9 mouse cellular contexts compared by ENCODE assay signal in genomic region chr9:121928498-121928897, GRCm38 (mm10). TPM values are rescaled to one million over a fixed set of nuclear protein-coding genes. Genes with fewer than 3 reads are reported as not detected.
A peak's percentile ranks its signal among the peaks of the same experiment; 100 is the strongest.
DNase-seq lines count a peak whose midpoint lies in the region; ATAC-seq and TF ChIP-seq lines count a peak whose summit lies in the region.
"Had no signal": no experiment of that assay in that cellular context is flagged by ENCODE, and none has a peak within 500 bp of the region (broad histone marks: within the 10 kb centered on the region; RNA-seq: fewer than 3 reads in every experiment).

No protein-coding gene starts in this region.

- H3K27ac ChIP-seq in midbrain, postnatal 0 days (ENCODE audit: low read depth, low read length), result no peak overlapping the region
- H3K27ac ChIP-seq in stomach, postnatal 0 days (replicated peaks), result no peak overlapping the region
- H3K27ac ChIP-seq: limb, embryonic 12.5 days had no signal

- peak; percentile 56 to 73 for DNase-seq in heart, adult 18-20 months
- no peak for DNase-seq in heart, postnatal 25 days (ENCODE audit: low spot score)
- DNase-seq in adrenal gland, postnatal 25 days, result peak; percentile 51
- DNase-seq in layer of hippocampus, adult 9-11 months, result peak; percentile 51
- peak; percentile 28 for DNase-seq in midbrain, postnatal 0 days (ENCODE audit: low spot score)
- peak; percentile 57 for DNase-seq in stomach, postnatal 0 days (ENCODE audit: low spot score)

- no peak for TF ChIP-seq EP300 in stomach, postnatal 0 days (optimal IDR thresholded peaks at IDR 0.05)

- TF ChIP-seq CTCF in C2C12 (IDR thresholded peaks at IDR 0.05; ENCODE audit: control insufficient read depth, insufficient read depth, insufficient read length), result peak; percentile 30
- peak; percentile 91 for TF ChIP-seq CTCF in midbrain, postnatal 0 days (IDR thresholded peaks at IDR 0.05)
- peak; percentile 86 for TF ChIP-seq CTCF in stomach, postnatal 0 days (IDR thresholded peaks at IDR 0.05; ENCODE audit: low read depth)

- WGBS in midbrain, postnatal 0 days, result 19% methylated on average over 2 of the region's 2 CpGs
- 26% methylated on average over 2 of the region's 2 CpGs for WGBS in stomach, postnatal 0 days

- no peak overlapping the region for H3K4me3 ChIP-seq in C2C12 (ENCODE audit: insufficient read depth, poor library complexity, severe bottlenecking)
- no peak overlapping the region for H3K4me3 ChIP-seq in midbrain, postnatal 0 days (ENCODE audit: low read depth, low read length)
- no peak overlapping the region for H3K4me3 ChIP-seq in stomach, postnatal 0 days (ENCODE audit: low read depth, low read length)
- H3K4me3 ChIP-seq: limb, embryonic 12.5 days had no signal

- H3K9ac ChIP-seq in midbrain, postnatal 0 days (replicated peaks; ENCODE audit: low read length, poor library complexity, severe bottlenecking), result no peak overlapping the region
- H3K9ac ChIP-seq in stomach, postnatal 0 days (ENCODE audit: low read length), result no peak overlapping the region
- H3K9ac ChIP-seq: limb, embryonic 12.5 days had no signal

- no peaks in the 10 kb centered on the region for H3K9me3 ChIP-seq in midbrain, postnatal 0 days (ENCODE audit: low read length)
- no peaks in the 10 kb centered on the region for H3K9me3 ChIP-seq in stomach, postnatal 0 days (ENCODE audit: control insufficient read depth, low read length)
- H3K9me3 ChIP-seq: limb, embryonic 12.5 days had no signal

- H3K79me2 ChIP-seq in C2C12 (ENCODE audit: control insufficient read depth, insufficient read depth), result no peaks in the 10 kb centered on the region

- H3K36me3 ChIP-seq in C2C12 (ENCODE audit: control insufficient read depth, insufficient read depth), result no peaks in the 10 kb centered on the region
- H3K36me3 ChIP-seq in midbrain, postnatal 0 days (ENCODE audit: insufficient read depth, low read length), result no peaks in the 10 kb centered on the region
- no peaks in the 10 kb centered on the region for H3K36me3 ChIP-seq in stomach, postnatal 0 days (ENCODE audit: control insufficient read depth, insufficient read depth, low read length)
- H3K36me3 ChIP-seq: limb, embryonic 12.5 days had no signal

- ATAC-seq in erythroblast, adult 5-6 weeks (replicated peaks; ENCODE audit: low FRiP score, poor library complexity, severe bottlenecking), result peak; percentile 84
- no peak for ATAC-seq in midbrain, postnatal 0 days (ENCODE audit: low FRiP score)
- ATAC-seq in stomach, postnatal 0 days (ENCODE audit: low FRiP score, low TSS enrichment), result peak; percentile 35; the same call in 1 of the 2 replicates

- intact Hi-C loops in heart, postnatal 25 days (cut with DNase I), result no loop called here

- no peaks in the 10 kb centered on the region for H3K79me3 ChIP-seq in C2C12 (ENCODE audit: low read depth)

- H3ac ChIP-seq in C2C12 (ENCODE audit: control insufficient read depth, insufficient read length, low read depth), result no peak overlapping the region

- no peaks in the 10 kb centered on the region for H3K4me1 ChIP-seq in midbrain, postnatal 0 days (ENCODE audit: insufficient read depth, low read length)
- no peaks in the 10 kb centered on the region for H3K4me1 ChIP-seq in stomach, postnatal 0 days (replicated peaks; ENCODE audit: control insufficient read depth, insufficient read depth)

- peaks cover 44% of the 10 kb centered on the region for H3K27me3 ChIP-seq in C2C12 (ENCODE audit: control insufficient read depth, insufficient read depth, insufficient read length)
- no peaks in the 10 kb centered on the region; the same call in 1 of the 2 replicates for H3K27me3 ChIP-seq in midbrain, postnatal 0 days (ENCODE audit: insufficient read depth, low read length)
- H3K27me3 ChIP-seq in stomach, postnatal 0 days (ENCODE audit: control insufficient read depth, insufficient read depth, low read length), result no peaks in the 10 kb centered on the region

- H3K4me2 ChIP-seq in midbrain, postnatal 0 days (ENCODE audit: low read depth, low read length, poor library complexity, severe bottlenecking), result no peak overlapping the region
- H3K4me2 ChIP-seq in stomach, postnatal 0 days (replicated peaks; ENCODE audit: low read depth), result no peak overlapping the region
- H3K4me2 ChIP-seq: limb, embryonic 12.5 days had no signal

TF ChIP-seq in C2C12, 6 proteins besides CTCF, POLR2A, EP300 and RAD21:
- no peak for TF ChIP-seq CEBPB (IDR thresholded peaks at IDR 0.05; ENCODE audit: low read depth)
- no peak for TF ChIP-seq MYOG (IDR thresholded peaks at IDR 0.05; ENCODE audit: control insufficient read depth, extremely low read depth, insufficient read length)
- TF ChIP-seq USF1 (IDR thresholded peaks at IDR 0.05; ENCODE audit: low read depth), result no peak
- no peak for TF ChIP-seq MYOD1 (IDR thresholded peaks at IDR 0.05; ENCODE audit: control insufficient read depth, insufficient read length, low read depth)
- no peak for TF ChIP-seq FOSL1 (IDR thresholded peaks at IDR 0.05; ENCODE audit: insufficient read depth, low read length, poor library complexity, severe bottlenecking)
- no peak for TF ChIP-seq MAX (IDR thresholded peaks at IDR 0.05)
TF ChIP-seq in C2C12: peak in this region for 0.

RNA-seq across cellular contexts. Expression of gene Cyp8b1, which starts 12.4 kb away (rescaled TPM):
- total RNA-seq in heart, adult 18-20 months (2021), result not detected
- not detected for total RNA-seq in heart, postnatal 25 days (2021)
- polyA plus RNA-seq in C2C12 (2012; fragmentation: generic; extraction: Trizol), result not detected
- total RNA-seq in adrenal gland, postnatal 25 days (2021), result 0.36 and 2.7 TPM in 2 replicates
- not detected in 2 replicates for total RNA-seq in erythroblast, adult 5-6 weeks (2015; ENCODE audit: low replicate concordance)
- not detected in 2 replicates for total RNA-seq in erythroblast, adult 5-6 weeks (2017; ENCODE audit: low replicate concordance)
- not detected in 2 replicates for total RNA-seq in midbrain, postnatal 0 days (2014; rRNA removed)
- polyA plus RNA-seq in midbrain, postnatal 0 days (2015; fragmentation: Nextera tagmentation; extraction: Ambion mirVana), result not detected in 2 replicates
- polyA plus RNA-seq in stomach, postnatal 0 days (2015; fragmentation: Nextera tagmentation; extraction: Ambion mirVana), result 0.85 and 1.2 TPM in 2 replicates
- polyA plus RNA-seq: limb, embryonic 12.5 days had no signal

RNA-seq across cellular contexts. Expression of gene Fam198a, which starts 22.3 kb away (rescaled TPM):
- total RNA-seq in heart, adult 18-20 months (2021), result under 1 TPM; 0.26 to 0.47 TPM
- total RNA-seq in heart, postnatal 25 days (2021), result under 1 TPM; 0.94 to 0.98 TPM
- not detected for polyA plus RNA-seq in C2C12 (2012; fragmentation: generic; extraction: Trizol)
- 2.0 and 2.9 TPM in 2 replicates for total RNA-seq in adrenal gland, postnatal 25 days (2021)
- total RNA-seq in erythroblast, adult 5-6 weeks (2015; ENCODE audit: low replicate concordance), result not detected in 2 replicates
- total RNA-seq in erythroblast, adult 5-6 weeks (2017; ENCODE audit: low replicate concordance), result not detected in 2 replicates
- total RNA-seq in midbrain, postnatal 0 days (2014; rRNA removed), result 2.5 and 4.8 TPM in 2 replicates
- 1.9 and 2.1 TPM in 2 replicates for polyA plus RNA-seq in midbrain, postnatal 0 days (2015; fragmentation: Nextera tagmentation; extraction: Ambion mirVana)
- polyA plus RNA-seq in stomach, postnatal 0 days (2015; fragmentation: Nextera tagmentation; extraction: Ambion mirVana), result 2.7 and 2.8 TPM in 2 replicates

RNA-seq across cellular contexts. Expression of gene Ackr2, which starts 30.3 kb away (rescaled TPM):
- total RNA-seq in heart, adult 18-20 months (2021), result 1 to 10 TPM; 1.2 to 1.4 TPM
- total RNA-seq in heart, postnatal 25 days (2021), result 1 to 10 TPM; 2.5 to 3.7 TPM
- polyA plus RNA-seq in C2C12 (2012; fragmentation: generic; extraction: Trizol), result not detected
- total RNA-seq in adrenal gland, postnatal 25 days (2021), result 0.33 and 0.52 TPM in 2 replicates
- total RNA-seq in erythroblast, adult 5-6 weeks (2015; ENCODE audit: low replicate concordance), result not detected in 2 replicates
- total RNA-seq in erythroblast, adult 5-6 weeks (2017; ENCODE audit: low replicate concordance), result 0.09 TPM in 1 of 2 replicates, not detected in the other
- total RNA-seq in midbrain, postnatal 0 days (2014; rRNA removed), result 1.7 and 3.0 TPM in 2 replicates
- 0.78 and 0.96 TPM in 2 replicates for polyA plus RNA-seq in midbrain, postnatal 0 days (2015; fragmentation: Nextera tagmentation; extraction: Ambion mirVana)
- polyA plus RNA-seq in stomach, postnatal 0 days (2015; fragmentation: Nextera tagmentation; extraction: Ambion mirVana), result 0.28 and 0.35 TPM in 2 replicates
- polyA plus RNA-seq: limb, embryonic 12.5 days had no signal

Comparison
In these comparisons a context has a peak if more than half of its experiments do, and no peak if none do; other contexts are left out.
1. CTCF ChIP-seq: peak in every context shown above with its lines; median percentile 91 in midbrain, postnatal 0 days; 86 in stomach, postnatal 0 days; 30 in C2C12.